ENCODE assay signal across 9 mouse cellular contexts in the genomic region with DNA sequence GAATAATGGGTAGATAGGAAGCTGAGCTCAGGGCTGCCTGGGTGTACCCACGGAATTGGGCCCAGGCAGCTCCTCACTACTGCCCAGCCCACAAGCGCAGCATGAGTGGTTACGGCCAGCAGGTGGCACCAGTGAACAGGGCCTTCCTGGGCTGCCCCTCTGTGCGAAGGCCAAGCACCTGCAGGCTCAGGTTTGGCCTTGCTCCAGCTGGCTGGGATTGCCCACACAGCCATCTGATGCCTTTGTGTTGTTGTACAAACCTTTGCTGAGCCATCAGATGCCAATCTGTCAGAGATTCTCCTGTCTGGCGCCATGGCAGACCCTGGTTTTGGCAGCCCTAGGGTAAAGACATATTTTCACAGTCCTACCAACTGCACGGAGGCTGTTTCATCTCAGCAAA. TPM values are rescaled to one million over a fixed set of nuclear protein-coding genes. Genes with fewer than 3 reads are reported as not detected.
DNase-seq lines count a peak whose midpoint lies in the region; ATAC-seq and TF ChIP-seq lines count a peak whose summit lies in the region.
"Had no signal": no experiment of that assay in that cellular context is flagged by ENCODE, and none has a peak within 500 bp of the region (broad histone marks: within the 10 kb centered on the region; RNA-seq: fewer than 3 reads in every experiment).

No protein-coding gene starts in this region.

- peak; percentile 95 for TF ChIP-seq CTCF in stomach, postnatal 0 days (IDR thresholded peaks at IDR 0.05; ENCODE audit: low read depth)

- no peak overlapping the region for H3K27ac ChIP-seq in liver, embryonic 12.5 days
- no peak overlapping the region for H3K27ac ChIP-seq in neural tube, embryonic 11.5 days (ENCODE audit: low read depth, low read length)
- no peak overlapping the region for H3K27ac ChIP-seq in stomach, postnatal 0 days (replicated peaks)
- H3K27ac ChIP-seq: heart, embryonic 13.5 days had no signal

- 38% methylated on average over 6 of the region's 6 CpGs for WGBS in liver, embryonic 12.5 days (ENCODE audit: insufficient replicate concordance)
- WGBS in neural tube, embryonic 11.5 days: 26% methylated on average over 6 of the region's 6 CpGs
- 31% methylated on average over 6 of the region's 6 CpGs for WGBS in stomach, postnatal 0 days

- H3K4me3 ChIP-seq in liver, embryonic 12.5 days: no peak overlapping the region
- no peak overlapping the region for H3K4me3 ChIP-seq in neural tube, embryonic 11.5 days (ENCODE audit: low read depth, low read length)
- no peak overlapping the region for H3K4me3 ChIP-seq in stomach, postnatal 0 days (ENCODE audit: low read depth, low read length)
- H3K4me3 ChIP-seq: heart, embryonic 13.5 days had no signal

- no peaks in the 10 kb centered on the region for H3K9me3 ChIP-seq in liver, embryonic 12.5 days (replicated peaks)
- H3K9me3 ChIP-seq in neural tube, embryonic 11.5 days (ENCODE audit: control insufficient read depth, low read length): no peaks in the 10 kb centered on the region
- H3K9me3 ChIP-seq in stomach, postnatal 0 days (ENCODE audit: control insufficient read depth, low read length): no peaks in the 10 kb centered on the region
- H3K9me3 ChIP-seq: heart, embryonic 13.5 days had no signal

- no peak overlapping the region for H3K4me2 ChIP-seq in liver, embryonic 12.5 days
- H3K4me2 ChIP-seq in neural tube, embryonic 11.5 days (ENCODE audit: low read depth): no peak overlapping the region
- no peak overlapping the region for H3K4me2 ChIP-seq in stomach, postnatal 0 days (replicated peaks; ENCODE audit: low read depth)
- H3K4me2 ChIP-seq: heart, embryonic 13.5 days had no signal

- no peak overlapping the region for H3K9ac ChIP-seq in liver, embryonic 12.5 days
- H3K9ac ChIP-seq in neural tube, embryonic 11.5 days (ENCODE audit: low read length): no peak overlapping the region
- H3K9ac ChIP-seq in stomach, postnatal 0 days (ENCODE audit: low read length): no peak overlapping the region
- H3K9ac ChIP-seq: heart, embryonic 13.5 days had no signal

- H3K36me3 ChIP-seq in liver, embryonic 12.5 days: 0 out of 2 replicates have a peak, but pooled peaks cover 5% of the 10 kb centered on the region
- no peaks in the 10 kb centered on the region; the same call in 1 of the 2 replicates for H3K36me3 ChIP-seq in neural tube, embryonic 11.5 days (ENCODE audit: control insufficient read depth, insufficient read depth, low read length)
- no peaks in the 10 kb centered on the region for H3K36me3 ChIP-seq in stomach, postnatal 0 days (ENCODE audit: control insufficient read depth, insufficient read depth, low read length)

- peaks cover 39% of the 10 kb centered on the region for H3K27me3 ChIP-seq in liver, embryonic 12.5 days (replicated peaks)
- H3K27me3 ChIP-seq in neural tube, embryonic 11.5 days (ENCODE audit: control insufficient read depth, insufficient read depth, low read length): no peaks in the 10 kb centered on the region
- no peaks in the 10 kb centered on the region for H3K27me3 ChIP-seq in stomach, postnatal 0 days (ENCODE audit: control insufficient read depth, insufficient read depth, low read length)
- H3K27me3 ChIP-seq: heart, embryonic 13.5 days had no signal

- peak; percentile 79 for ATAC-seq in granulocyte monocyte progenitor cell, adult 5-6 weeks (replicated peaks; ENCODE audit: poor library complexity, severe bottlenecking)
- peak; percentile 58; the same call in 1 of the 2 replicates for ATAC-seq in liver, embryonic 12.5 days
- no peak for ATAC-seq in neural tube, embryonic 11.5 days (ENCODE audit: insufficient read depth, low FRiP score, low TSS enrichment)
- peak; percentile 68 for ATAC-seq in stomach, postnatal 0 days (ENCODE audit: low FRiP score, low TSS enrichment)

- no peak for TF ChIP-seq EP300 in stomach, postnatal 0 days (optimal IDR thresholded peaks at IDR 0.05)

- peak; percentile 89 for DNase-seq in CD4-positive, CD25-positive, alpha-beta regulatory T cell, adult 2 months (ENCODE audit: low read depth, low spot score)
- peak; percentile 86 for DNase-seq in adrenal gland, postnatal 10 days
- peak; percentile 83 for DNase-seq in embryo, embryonic 11 days
- peak; percentile 78 to 85 for DNase-seq in kidney, adult 8-10 months
- peak; percentile 80 for DNase-seq in neural tube, embryonic 11.5 days (ENCODE audit: low spot score)
- peak; percentile 89 for DNase-seq in stomach, postnatal 0 days (ENCODE audit: low spot score)

- H3K4me1 ChIP-seq in liver, embryonic 12.5 days: peaks cover 13% of the 10 kb centered on the region
- no peaks in the 10 kb centered on the region for H3K4me1 ChIP-seq in neural tube, embryonic 11.5 days (ENCODE audit: control insufficient read depth, insufficient read depth, low read length)
- H3K4me1 ChIP-seq in stomach, postnatal 0 days (replicated peaks; ENCODE audit: control insufficient read depth, insufficient read depth): no peaks in the 10 kb centered on the region

RNA-seq across cellular contexts. Expression of gene Tm6sf1, which starts 9.4 kb away (rescaled TPM):
- 10 to 100 TPM; 15.8 to 21.2 TPM for total RNA-seq in adrenal gland, postnatal 10 days (2021)
- 177 and 196 TPM in 2 replicates for total RNA-seq in granulocyte monocyte progenitor cell, adult 5-6 weeks (2014; fragmentation: Nextera tagmentation)
- total RNA-seq in granulocyte monocyte progenitor cell, adult 5-6 weeks (2017): 132 and 194 TPM in 2 replicates
- polyA plus RNA-seq in liver, embryonic 12.5 days (2016; fragmentation: Nextera tagmentation; extraction: Ambion mirVana): 8.3 and 8.9 TPM in 2 replicates
- polyA plus RNA-seq in neural tube, embryonic 11.5 days (2014; fragmentation: Nextera tagmentation; extraction: Ambion mirVana): 13.9 and 16.8 TPM in 2 replicates
- 5.2 and 5.5 TPM in 2 replicates for polyA plus RNA-seq in stomach, postnatal 0 days (2015; fragmentation: Nextera tagmentation; extraction: Ambion mirVana)

RNA-seq across cellular contexts. Expression of gene Gm10160, which starts 12.6 kb away (rescaled TPM):
- not detected for total RNA-seq in adrenal gland, postnatal 10 days (2021)
- total RNA-seq in granulocyte monocyte progenitor cell, adult 5-6 weeks (2014; fragmentation: Nextera tagmentation): not detected in 2 replicates
- not detected in 2 replicates for total RNA-seq in granulocyte monocyte progenitor cell, adult 5-6 weeks (2017)
- not detected in 2 replicates for polyA plus RNA-seq in liver, embryonic 12.5 days (2016; fragmentation: Nextera tagmentation; extraction: Ambion mirVana)
- not detected in 2 replicates for polyA plus RNA-seq in neural tube, embryonic 11.5 days (2014; fragmentation: Nextera tagmentation; extraction: Ambion mirVana)
- not detected in 2 replicates for polyA plus RNA-seq in stomach, postnatal 0 days (2015; fragmentation: Nextera tagmentation; extraction: Ambion mirVana)
- polyA plus RNA-seq: heart, embryonic 13.5 days had no signal

RNA-seq across cellular contexts. Expression of gene Btbd1, which starts 38.9 kb away (rescaled TPM):
- 100 to 1,000 TPM; 116 to 135 TPM for total RNA-seq in adrenal gland, postnatal 10 days (2021)
- 37.4 and 79.2 TPM in 2 replicates for total RNA-seq in granulocyte monocyte progenitor cell, adult 5-6 weeks (2014; fragmentation: Nextera tagmentation)
- 87.9 and 103 TPM in 2 replicates for total RNA-seq in granulocyte monocyte progenitor cell, adult 5-6 weeks (2017)
- 39.6 and 41.1 TPM in 2 replicates for polyA plus RNA-seq in liver, embryonic 12.5 days (2016; fragmentation: Nextera tagmentation; extraction: Ambion mirVana)
- 94.1 and 100 TPM in 2 replicates for polyA plus RNA-seq in neural tube, embryonic 11.5 days (2014; fragmentation: Nextera tagmentation; extraction: Ambion mirVana)
- polyA plus RNA-seq in stomach, postnatal 0 days (2015; fragmentation: Nextera tagmentation; extraction: Ambion mirVana): 37.9 and 40.6 TPM in 2 replicates
